Mouse (Mus musculus) heart, embryonic 12.5 days (tissue): ENCODE results near the gene Gfi1. TPM values are rescaled to one million over a fixed set of nuclear protein-coding genes. Genes with fewer than 3 reads are reported as not detected.
A peak's percentile ranks its signal among the peaks of the same experiment; 100 is the strongest.

Source experiments
- ATAC-seq: fragments of 200-750 bp; cut with Nextera tagmentation; 2 replicates; pipeline ENCODE4 v1.8.0; 2017; ENCODE audit warnings: moderate TSS enrichment, moderate library complexity; ENCODE audit not compliant: insufficient number of reproducible peaks, low FRiP score
- H3K27ac ChIP-seq: fragments of 300-500 bp; sonication (generic); 2 replicates; pipeline ENCODE4 v1.5.1; 2016; ENCODE audit warnings: mild to moderate bottlenecking, moderate library complexity; ENCODE audit not compliant: poor library complexity, severe bottlenecking
- H3K27me3 ChIP-seq: fragments of 300-500 bp; sonication (generic); replicated peaks from 2 replicates; pipeline ENCODE4 v1.6.1; 2016; ENCODE audit warnings: mild to moderate bottlenecking, moderate library complexity
- H3K36me3 ChIP-seq: fragments of 300-500 bp; sonication (generic); 2 replicates; pipeline ENCODE4 v1.6.1; 2016; ENCODE audit warnings: mild to moderate bottlenecking, moderate library complexity
- H3K4me1 ChIP-seq: fragments of 300-500 bp; sonication (generic); replicated peaks from 2 replicates; pipeline ENCODE4 v1.6.1; 2016; ENCODE audit warnings: mild to moderate bottlenecking
- H3K4me2 ChIP-seq: fragments of 300-500 bp; sonication (generic); 2 replicates; pipeline ENCODE4 v1.6.1; 2016; ENCODE audit warnings: mild to moderate bottlenecking, moderate library complexity
- H3K4me3 ChIP-seq: fragments of 300-500 bp; sonication (generic); 2 replicates; pipeline ENCODE4 v1.5.1; 2016; ENCODE audit warnings: mild to moderate bottlenecking
- H3K9ac ChIP-seq: fragments of 300-500 bp; sonication (generic); 2 replicates; pipeline ENCODE4 v1.6.1; 2016; ENCODE audit warnings: mild to moderate bottlenecking, moderate library complexity
- H3K9me3 ChIP-seq: fragments of 300-500 bp; sonication (generic); replicated peaks from 2 replicates; pipeline ENCODE4 v1.6.1; 2016; ENCODE audit warnings: mild to moderate bottlenecking, moderate library complexity
- WGBS: fragments of 180-500 bp; shearing (Covaris S2); methylation state at CpG from one replicate; pipeline ENCODE4 v1.1.7; 2016; 5-methylcytosine and 5-hydroxymethylcytosine counted together
- polyA plus RNA-seq: library from polyadenylated mRNA; unstranded; fragments of >200 nt; fragmentation: Nextera tagmentation; extraction: Ambion mirVana; gene quantifications from 2 replicates; pipeline ENCODE4 v1.2.1, GENCODE M21; 2016

Gene Gfi1
- polyA plus RNA-seq, 1 experiment from 2014 or later: 0.08 TPM

GRCm38 (mm10) chr5:107739023-107739422, 13.2 kb upstream of the Gfi1 start:
- no peak for ATAC-seq
- 91% methylated on average over 5 of the region's 5 CpGs for WGBS
- no peak overlapping the region for H3K4me2 ChIP-seq
- H3K27ac ChIP-seq: no peak overlapping the region
- H3K4me3 ChIP-seq: no peak overlapping the region
- H3K36me3 ChIP-seq: peaks cover 17% of the 10 kb centered on the region; the same call in 1 of the 2 replicates
- peaks cover 8% of the 10 kb centered on the region; the same call in 1 of the 2 replicates for H3K9me3 ChIP-seq
- no peaks in the 10 kb centered on the region for H3K27me3 ChIP-seq
- H3K4me1 ChIP-seq: no peaks in the 10 kb centered on the region; the same call in 1 of the 2 replicates
- no peak overlapping the region for H3K9ac ChIP-seq

- Histone ChIP-seq H3K9me3 (peaks cover 8% of the 10 kb centered on the region; the same call in 1 of the 2 replicates), H3K4me1 (no peaks in the 10 kb centered on the region; the same call in 1 of the 2 replicates), H3K27ac (no peak overlapping the region), H3K4me3 (no peak overlapping the region), H3K27me3 (no peaks in the 10 kb centered on the region), H3K36me3 (peaks cover 17% of the 10 kb centered on the region; the same call in 1 of the 2 replicates), H3K9ac (no peak overlapping the region), H3K4me2 (no peak overlapping the region)
- no peak for ATAC-seq
- 81% methylated on average over 3 of the region's 3 CpGs for whole genome bisulfite sequencing
Observed at GRCm38 (mm10) chr5:107738296-107738695, 12.5 kb upstream of the Gfi1 start.

GRCm38 (mm10) chr5:107736171-107736570, 10.3 kb upstream of the Gfi1 start:
- 65% methylated on average over 5 of the region's 5 CpGs for WGBS
- peaks cover 5% of the 10 kb centered on the region; the same call in 1 of the 2 replicates for H3K36me3 ChIP-seq
- H3K4me1 ChIP-seq: no peaks in the 10 kb centered on the region
- H3K9ac ChIP-seq: no peak overlapping the region
- no peak overlapping the region for H3K27ac ChIP-seq
- no peak overlapping the region for H3K4me3 ChIP-seq
- H3K27me3 ChIP-seq: 0 out of 2 replicates have a peak, but pooled peaks cover 9% of the 10 kb centered on the region
- no peak overlapping the region for H3K4me2 ChIP-seq
- no peak for ATAC-seq
- H3K9me3 ChIP-seq: peaks cover 8% of the 10 kb centered on the region; the same call in 1 of the 2 replicates

GRCm38 (mm10) chr5:107731844-107732243, 6.0 kb upstream of the Gfi1 start:
- Histone ChIP-seq H3K4me1 (no peaks in the 10 kb centered on the region), H3K27me3 (peaks cover 42% of the 10 kb centered on the region), H3K36me3 (no peaks in the 10 kb centered on the region), H3K9me3 (no peaks in the 10 kb centered on the region), H3K9ac (no peak overlapping the region), H3K4me2 (no peak overlapping the region), H3K4me3 (no peak overlapping the region), H3K27ac (no peak overlapping the region)
- ATAC-seq: no peak
- 44% methylated on average over 2 of the region's 2 CpGs for WGBS

- Histone ChIP-seq H3K27me3 (peaks cover 46% of the 10 kb centered on the region), H3K4me2 (no peak overlapping the region), H3K9me3 (no peaks in the 10 kb centered on the region), H3K4me3 (no peak overlapping the region), H3K9ac (no peak overlapping the region), H3K36me3 (no peaks in the 10 kb centered on the region), H3K27ac (no peak overlapping the region), H3K4me1 (peaks cover 2% of the 10 kb centered on the region; the same call in 1 of the 2 replicates)
- no peak for ATAC-seq
- 55% methylated on average over 3 of the region's 3 CpGs for WGBS
Observed at GRCm38 (mm10) chr5:107731408-107731807, 5.6 kb upstream of the Gfi1 start.

GRCm38 (mm10) chr5:107727007-107727402, 1.2 kb upstream of the Gfi1 start:
- Histone ChIP-seq H3K9ac (no peak overlapping the region), H3K27ac (no peak overlapping the region), H3K9me3 (no peaks in the 10 kb centered on the region), H3K27me3 (peaks cover 87% of the 10 kb centered on the region), H3K4me3 (peak overlapping the region; percentile 42), H3K4me2 (peak overlapping the region; percentile 70), H3K36me3 (no peaks in the 10 kb centered on the region), H3K4me1 (peaks cover 37% of the 10 kb centered on the region)
- no peak for ATAC-seq
- WGBS: 27% methylated on average over 12 of the region's 12 CpGs

GRCm38 (mm10) chr5:107726281-107727006, 608 bp upstream of the Gfi1 start:
- Histone ChIP-seq H3K27ac (no peak overlapping the region), H3K9ac (no peak overlapping the region)
- ATAC-seq: no peak

GRCm38 (mm10) chr5:107724661-107725434, 988 bp downstream of the Gfi1 start:
- Histone ChIP-seq H3K9me3 (no peaks in the 10 kb centered on the region), H3K4me1 (peaks cover 57% of the 10 kb centered on the region), H3K27ac (no peak overlapping the region), H3K9ac (0 out of 2 replicates have a peak overlapping the region, but pooled peaks have one; percentile 4), H3K27me3 (peaks cover 90% of the 10 kb centered on the region), H3K36me3 (no peaks in the 10 kb centered on the region), H3K4me2 (peak overlapping the region; percentile 70), H3K4me3 (peak overlapping the region; percentile 42)
- under 1% methylated on average over 52 of the region's 52 CpGs for WGBS
- no peak; the same call in 1 of the 2 replicates for ATAC-seq

More at GRCm38 (mm10) chr5:107726281-107727006, 608 bp upstream of the Gfi1 start:
- H3K4me2 ChIP-seq: peak overlapping the region; percentile 70
- under 1% methylated on average over 57 of the region's 57 CpGs for WGBS
- peak overlapping the region; percentile 42 for H3K4me3 ChIP-seq
- H3K36me3 ChIP-seq: no peaks in the 10 kb centered on the region
- H3K4me1 ChIP-seq: peaks cover 41% of the 10 kb centered on the region
- H3K27me3 ChIP-seq: peaks cover 88% of the 10 kb centered on the region
- no peaks in the 10 kb centered on the region for H3K9me3 ChIP-seq

- H3K4me2 ChIP-seq: peak overlapping the region; percentile 70
- H3K27me3 ChIP-seq: peaks cover 98% of the 10 kb centered on the region
- peak overlapping the region; percentile 42 for H3K4me3 ChIP-seq
- peaks cover 58% of the 10 kb centered on the region for H3K4me1 ChIP-seq
- ATAC-seq: no peak
- no peaks in the 10 kb centered on the region for H3K9me3 ChIP-seq
- no peak overlapping the region for H3K27ac ChIP-seq
- no peaks in the 10 kb centered on the region for H3K36me3 ChIP-seq
- WGBS: under 1% methylated on average over 49 of the region's 49 CpGs
- no peak overlapping the region for H3K9ac ChIP-seq
Observed at GRCm38 (mm10) chr5:107723541-107724511, 2.0 kb downstream of the Gfi1 start.

- Histone ChIP-seq H3K4me3 (peak overlapping the region; percentile 42), H3K27ac (no peak overlapping the region), H3K27me3 (peaks cover 92% of the 10 kb centered on the region), H3K36me3 (no peaks in the 10 kb centered on the region), H3K4me1 (peaks cover 58% of the 10 kb centered on the region), H3K4me2 (peak overlapping the region; percentile 70), H3K9ac (peak overlapping the region; percentile 46; the same call in 1 of the 2 replicates), H3K9me3 (no peaks in the 10 kb centered on the region)
- 2% methylated on average over 34 of the region's 34 CpGs for WGBS
- no peak for ATAC-seq
Observed at GRCm38 (mm10) chr5:107722661-107723532, 2.9 kb downstream of the Gfi1 start.
